Mouse (Mus musculus) CH12.LX (cell line): ENCODE results near the gene Smyd3.

Source experiments
- CHD1 ChIP-seq: IDR thresholded peaks from 2 replicates; pipeline ENCODE4 v1.6.1; 2012; ENCODE audit warnings: low read depth, low read length, improper control_type of control experiment, inconsistent platforms
- MAFK ChIP-seq: IDR thresholded peaks from 2 replicates; pipeline ENCODE4 v1.6.1; 2011; ENCODE audit warnings: low read length, improper control_type of control experiment; ENCODE audit not compliant: insufficient replicate concordance
- POLR2A ChIP-seq: IDR thresholded peaks from 2 replicates; pipeline ENCODE4 v1.6.1; 2011; ENCODE audit warnings: low read depth, mild to moderate bottlenecking, improper control_type of control experiment, low read length
- POLR2AphosphoS2 ChIP-seq: IDR thresholded peaks from 2 replicates; pipeline ENCODE4 v1.6.1; 2011; ENCODE audit warnings: low read depth, low read length, improper control_type of control experiment
- RAD21 ChIP-seq: IDR thresholded peaks from 2 replicates; pipeline ENCODE4 v1.6.1; 2011; ENCODE audit warnings: low read depth, mild to moderate bottlenecking, low read length, improper control_type of control experiment, moderate library complexity
- ZKSCAN1 ChIP-seq: IDR thresholded peaks from 2 replicates; pipeline ENCODE4 v1.6.1; 2012; ENCODE audit warnings: low read depth, inconsistent platforms, low read length, improper control_type of control experiment, borderline replicate concordance

DNA sequence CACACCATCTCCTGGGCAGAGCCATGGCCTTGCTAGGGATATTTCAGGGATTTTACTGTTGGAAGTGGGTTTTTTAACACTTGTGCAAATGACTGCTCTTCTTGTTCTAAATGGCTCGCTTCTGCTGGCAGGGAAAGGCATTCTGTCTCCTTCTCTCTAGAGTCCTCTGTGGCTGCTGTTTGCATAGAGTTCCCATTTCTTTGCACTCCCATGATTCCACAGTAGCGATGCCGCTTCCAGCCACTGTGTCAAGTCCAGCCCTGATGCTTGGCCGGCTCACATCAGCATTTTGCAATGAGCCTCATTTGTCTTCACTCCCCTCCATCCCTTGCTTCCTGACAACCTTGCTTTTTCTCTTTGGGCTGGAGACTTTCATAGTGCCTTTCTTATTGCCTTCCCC, 528.4 kb downstream of the Smyd3 start:
- TF ChIP-seq POLR2A (no peak), POLR2AphosphoS2 (no peak), ZKSCAN1 (no peak), MAFK (no peak), CHD1 (no peak), RAD21 (no peak)
